Mouse (Mus musculus): ENCODE measurements around the gene Thumpd3. TPM values are rescaled to one million over a fixed set of nuclear protein-coding genes. Genes with fewer than 3 reads are reported as not detected.

Gene Thumpd3
- polyA plus RNA-seq, 1 experiment from 2014 or later: 41.5 TPM

GRCm38 (mm10) chr6:113037946-113038734 is 7.9 kb upstream of the Thumpd3 start:
- peak overlapping the region; percentile 29 for H3K4me3 ChIP-seq
- 11% methylated on average over 19 of the region's 19 CpGs for WGBS
- H3K9me3 ChIP-seq (replicated peaks): no peaks in the 10 kb centered on the region
- no peak overlapping the region for H3K27ac ChIP-seq (ENCODE audit: poor library complexity, severe bottlenecking)
- 0 out of 2 replicates have a peak, but pooled peaks cover 6% of the 10 kb centered on the region for H3K27me3 ChIP-seq (replicated peaks)
- peak overlapping the region; percentile 59 for H3K4me2 ChIP-seq
- peaks cover 8% of the 10 kb centered on the region; the same call in 1 of the 2 replicates for H3K4me1 ChIP-seq (replicated peaks)
- ATAC-seq (ENCODE audit: insufficient number of reproducible peaks, low FRiP score): peak; percentile 39; the same call in 1 of the 2 replicates
- peak overlapping the region; percentile 58 for H3K9ac ChIP-seq
- H3K36me3 ChIP-seq: no peaks in the 10 kb centered on the region

- peaks cover 8% of the 10 kb centered on the region; the same call in 1 of the 2 replicates for H3K4me1 ChIP-seq (replicated peaks)
- WGBS: 57% methylated on average over 5 of the region's 5 CpGs
- H3K27ac ChIP-seq (ENCODE audit: poor library complexity, severe bottlenecking): no peak overlapping the region
Measured at GRCm38 (mm10) chr6:113038735-113039058, 7.3 kb upstream of the Thumpd3 start.

GRCm38 (mm10) chr6:113040319-113040718 is 5.7 kb upstream of the Thumpd3 start:
- no peak for ATAC-seq (ENCODE audit: insufficient number of reproducible peaks, low FRiP score)
- peaks cover 13% of the 10 kb centered on the region for H3K4me1 ChIP-seq (replicated peaks)
- WGBS: 70% methylated on average over 2 of the region's 2 CpGs

More at GRCm38 (mm10) chr6:113038735-113039058, 7.3 kb upstream of the Thumpd3 start:
- Histone ChIP-seq H3K4me3 (peak overlapping the region; percentile 29; the same call in 1 of the 2 replicates), H3K4me2 (peak overlapping the region; percentile 59), H3K27me3 (replicated peaks) (0 out of 2 replicates have a peak, but pooled peaks cover 6% of the 10 kb centered on the region), H3K9ac (peak overlapping the region; percentile 58), H3K9me3 (replicated peaks) (no peaks in the 10 kb centered on the region), H3K36me3 (no peaks in the 10 kb centered on the region)
- no peak for ATAC-seq (ENCODE audit: insufficient number of reproducible peaks, low FRiP score)

GRCm38 (mm10) chr6:113041215-113041990 is 4.6 kb upstream of the Thumpd3 start:
- no peak overlapping the region for H3K4me2 ChIP-seq
- WGBS: 69% methylated on average over 11 of the region's 11 CpGs
- H3K9ac ChIP-seq: no peak overlapping the region
- H3K36me3 ChIP-seq: no peaks in the 10 kb centered on the region
- 0 out of 2 replicates have a peak, but pooled peaks cover 6% of the 10 kb centered on the region for H3K27me3 ChIP-seq (replicated peaks)
- H3K4me3 ChIP-seq: no peak overlapping the region
- no peak for ATAC-seq (ENCODE audit: insufficient number of reproducible peaks, low FRiP score)
- H3K4me1 ChIP-seq (replicated peaks): peaks cover 16% of the 10 kb centered on the region
- no peak overlapping the region for H3K27ac ChIP-seq (ENCODE audit: poor library complexity, severe bottlenecking)
- H3K9me3 ChIP-seq (replicated peaks): no peaks in the 10 kb centered on the region

More at GRCm38 (mm10) chr6:113040319-113040718, 5.7 kb upstream of the Thumpd3 start:
- no peak overlapping the region for H3K27ac ChIP-seq (ENCODE audit: poor library complexity, severe bottlenecking)
- H3K4me2 ChIP-seq: no peak overlapping the region
- H3K27me3 ChIP-seq (replicated peaks): 0 out of 2 replicates have a peak, but pooled peaks cover 6% of the 10 kb centered on the region
- H3K4me3 ChIP-seq: no peak overlapping the region
- no peaks in the 10 kb centered on the region for H3K36me3 ChIP-seq
- no peak overlapping the region for H3K9ac ChIP-seq
- H3K9me3 ChIP-seq (replicated peaks): no peaks in the 10 kb centered on the region

- H3K9me3 ChIP-seq (replicated peaks): no peaks in the 10 kb centered on the region
- H3K4me1 ChIP-seq (replicated peaks): peaks cover 15% of the 10 kb centered on the region
- H3K4me3 ChIP-seq: peak overlapping the region; percentile 79
- no peaks in the 10 kb centered on the region for H3K27me3 ChIP-seq (replicated peaks)
- H3K27ac ChIP-seq (ENCODE audit: poor library complexity, severe bottlenecking): peak overlapping the region; percentile 90
- ATAC-seq (ENCODE audit: insufficient number of reproducible peaks, low FRiP score): peak; percentile 8
- H3K9ac ChIP-seq: peak overlapping the region; percentile 87
- 2% methylated on average over 11 of the region's 11 CpGs for WGBS
- peak overlapping the region; percentile 85 for H3K4me2 ChIP-seq
- peaks cover 23% of the 10 kb centered on the region for H3K36me3 ChIP-seq
Measured at GRCm38 (mm10) chr6:113045575-113045974, 450 bp upstream of the Thumpd3 start.

DNA sequence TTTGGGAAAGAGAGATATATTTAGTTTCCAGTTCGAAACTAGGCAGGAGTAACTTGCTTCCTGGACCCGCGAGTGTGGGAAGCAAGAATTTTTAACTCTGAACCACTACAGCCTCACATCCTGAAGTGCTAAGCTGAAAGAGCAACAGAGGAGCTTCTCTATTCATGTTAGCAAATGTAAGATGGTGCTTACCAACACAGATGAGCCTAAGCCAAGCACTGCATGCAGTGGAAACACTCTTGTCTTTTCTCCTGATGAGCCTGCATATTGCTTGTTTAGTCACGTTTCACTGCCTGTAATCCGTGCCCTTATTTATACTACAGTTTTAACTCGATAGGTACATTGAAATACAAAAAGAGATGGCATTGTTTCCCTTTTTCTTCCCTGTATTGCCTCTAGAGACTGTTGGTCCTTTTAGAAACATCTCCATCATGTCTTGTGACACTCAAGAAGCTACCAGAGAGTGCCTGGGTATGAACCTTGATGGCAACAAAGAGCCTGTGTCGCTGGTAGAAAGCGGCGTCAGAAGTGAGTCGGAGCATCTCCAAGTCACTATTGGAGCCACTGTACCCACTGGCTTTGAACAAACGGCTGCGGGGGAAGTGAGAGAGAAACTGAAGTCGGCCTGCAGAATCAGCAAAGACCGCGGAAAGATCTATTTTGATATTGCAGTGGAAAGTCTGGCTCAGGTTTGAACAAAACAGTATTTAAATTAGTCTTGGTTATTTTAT is 1.2 kb downstream of the Thumpd3 start:
- Histone ChIP-seq H3K27me3 (replicated peaks) (no peaks in the 10 kb centered on the region), H3K36me3 (peaks cover 33% of the 10 kb centered on the region), H3K9ac (peak overlapping the region; percentile 87), H3K9me3 (replicated peaks) (no peaks in the 10 kb centered on the region), H3K4me3 (peak overlapping the region; percentile 79), H3K4me1 (replicated peaks) (peaks cover 15% of the 10 kb centered on the region), H3K4me2 (peak overlapping the region; percentile 85), H3K27ac (ENCODE audit: poor library complexity, severe bottlenecking) (peak overlapping the region; percentile 91; the same call in 1 of the 2 replicates)
- ATAC-seq (ENCODE audit: insufficient number of reproducible peaks, low FRiP score): no peak
- 57% methylated on average over 15 of the region's 15 CpGs for WGBS

DNA sequence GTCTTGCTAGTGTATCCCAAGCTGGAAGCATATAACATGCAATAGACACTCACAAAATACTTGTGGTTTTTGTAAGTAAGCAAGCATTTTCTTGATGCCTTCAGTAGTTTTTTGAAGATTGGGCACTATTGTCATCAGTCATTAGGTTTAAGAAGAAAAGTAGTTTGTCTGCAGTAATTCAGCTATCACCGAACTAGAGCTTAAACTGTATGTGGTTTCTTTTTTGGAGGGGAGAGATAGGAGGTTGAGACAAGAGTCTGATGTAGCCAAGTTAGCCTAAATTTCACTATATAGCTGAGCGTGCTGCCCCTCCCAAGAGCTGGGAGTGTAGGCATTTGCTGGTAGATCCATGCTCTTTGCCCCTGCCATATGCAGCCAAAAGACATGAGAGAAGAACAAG is 2.3 kb downstream of the Thumpd3 start:
- no peak for ATAC-seq (ENCODE audit: insufficient number of reproducible peaks, low FRiP score)
- H3K27me3 ChIP-seq (replicated peaks): no peaks in the 10 kb centered on the region
- no peak overlapping the region for H3K4me3 ChIP-seq
- H3K27ac ChIP-seq (ENCODE audit: poor library complexity, severe bottlenecking): no peak overlapping the region
- peaks cover 15% of the 10 kb centered on the region for H3K4me1 ChIP-seq (replicated peaks)
- WGBS: 94% methylated on average over 2 of the region's 2 CpGs
- no peak overlapping the region for H3K9ac ChIP-seq
- no peak overlapping the region for H3K4me2 ChIP-seq
- peaks cover 36% of the 10 kb centered on the region for H3K36me3 ChIP-seq
- H3K9me3 ChIP-seq (replicated peaks): no peaks in the 10 kb centered on the region

GRCm38 (mm10) chr6:113049159-113049558 is 3.1 kb downstream of the Thumpd3 start:
- no peak overlapping the region for H3K4me3 ChIP-seq
- H3K4me2 ChIP-seq: no peak overlapping the region
- H3K27me3 ChIP-seq (replicated peaks): no peaks in the 10 kb centered on the region
- H3K36me3 ChIP-seq: peaks cover 43% of the 10 kb centered on the region
- ATAC-seq (ENCODE audit: insufficient number of reproducible peaks, low FRiP score): no peak
- no peak overlapping the region for H3K9ac ChIP-seq
- no peaks in the 10 kb centered on the region for H3K9me3 ChIP-seq (replicated peaks)
- H3K4me1 ChIP-seq (replicated peaks): peaks cover 15% of the 10 kb centered on the region
- WGBS: 83% methylated on average over 3 of the region's 3 CpGs
- H3K27ac ChIP-seq (ENCODE audit: poor library complexity, severe bottlenecking): no peak overlapping the region

GRCm38 (mm10) chr6:113052972-113053371 is 6.9 kb downstream of the Thumpd3 start:
- H3K9me3 ChIP-seq (replicated peaks): no peaks in the 10 kb centered on the region
- H3K27me3 ChIP-seq (replicated peaks): no peaks in the 10 kb centered on the region
- H3K9ac ChIP-seq: no peak overlapping the region
- no peak overlapping the region for H3K4me3 ChIP-seq
- H3K4me1 ChIP-seq (replicated peaks): no peaks in the 10 kb centered on the region
- H3K36me3 ChIP-seq: peaks cover 72% of the 10 kb centered on the region
- no peak overlapping the region for H3K27ac ChIP-seq (ENCODE audit: poor library complexity, severe bottlenecking)
- H3K4me2 ChIP-seq: no peak overlapping the region
- ATAC-seq (ENCODE audit: insufficient number of reproducible peaks, low FRiP score): no peak
- 69% methylated on average over 3 of the region's 3 CpGs for WGBS

- Histone ChIP-seq H3K4me2 (no peak overlapping the region), H3K36me3 (peaks cover 67% of the 10 kb centered on the region), H3K27ac (ENCODE audit: poor library complexity, severe bottlenecking) (no peak overlapping the region), H3K4me3 (no peak overlapping the region), H3K9ac (no peak overlapping the region), H3K4me1 (replicated peaks) (no peaks in the 10 kb centered on the region), H3K9me3 (replicated peaks) (no peaks in the 10 kb centered on the region), H3K27me3 (replicated peaks) (no peaks in the 10 kb centered on the region)
- ATAC-seq (ENCODE audit: insufficient number of reproducible peaks, low FRiP score): no peak
- WGBS: 85% methylated on average over 6 of the region's 6 CpGs
Measured at GRCm38 (mm10) chr6:113054552-113055107, 8.6 kb downstream of the Thumpd3 start.

Data from heart, embryonic 12.5 days (tissue).